Mouse (Mus musculus) MEL (cell line): ENCODE results near the gene Pla2g12a. TPM values are rescaled to one million over a fixed set of nuclear protein-coding genes. Genes with fewer than 3 reads are reported as not detected.

Source experiments
- DNase-seq: peaks from one replicate; pipeline ENCODE4 v3.0.0; 2011; ENCODE audit warnings: low read depth, low spot score
- H3K27ac ChIP-seq: 2 replicates; pipeline ENCODE4 v1.5.1; 2012; ENCODE audit warnings: low read depth, mild to moderate bottlenecking, control low read depth, low read length, moderate library complexity; ENCODE audit not compliant: control insufficient read depth
- H3K27me3 ChIP-seq, 2 experiments: fragments of 150-350 bp in 1 of 2; sonication (generic) in 1 of 2; 2 replicates each; pipeline ENCODE4 v1.6.1; 2012; ENCODE audit warnings: low read length in 2 of 2, mild to moderate bottlenecking in 2 of 2, improper control_type of control experiment in 1 of 2, moderate library complexity in 1 of 2; ENCODE audit not compliant: insufficient read depth in 2 of 2, control insufficient read depth in 1 of 2
- H3K36me3 ChIP-seq, 2 experiments: 2 replicates each; pipeline ENCODE4 v1.6.1; 2012 to 2014; ENCODE audit warnings: low read length in 2 of 2, improper control_type of control experiment in 1 of 2, inconsistent platforms in 1 of 2, mild to moderate bottlenecking in 1 of 2; ENCODE audit not compliant: insufficient read depth in 2 of 2, control insufficient read depth in 1 of 2
- H3K4me1 ChIP-seq, 2 experiments: fragments of 150-350 bp in 1 of 2; sonication (generic) in 1 of 2; 2 replicates each; pipeline ENCODE4 v1.6.1; 2012; ENCODE audit warnings: low read length in 2 of 2, improper control_type of control experiment in 1 of 2, mild to moderate bottlenecking in 1 of 2; ENCODE audit not compliant: insufficient read depth in 2 of 2, control insufficient read depth in 1 of 2
- H3K4me3 ChIP-seq, 2 experiments: fragments of 150-350 bp in 1 of 2; sonication (generic) in 1 of 2; 2 replicates each; pipeline ENCODE4 v1.5.1; 2012; ENCODE audit warnings: low read depth in 2 of 2, low read length in 2 of 2, mild to moderate bottlenecking in 2 of 2, moderate library complexity in 2 of 2, control low read depth in 1 of 2, improper control_type of control experiment in 1 of 2; ENCODE audit not compliant: control insufficient read depth in 1 of 2, insufficient read depth in 1 of 2
- H3K79me2 ChIP-seq: 2 replicates; pipeline ENCODE4 v1.6.1; 2012; ENCODE audit warnings: mild to moderate bottlenecking, low read length, moderate library complexity; ENCODE audit not compliant: control insufficient read depth, poor library complexity, insufficient read depth
- H3K9ac ChIP-seq: 2 replicates; pipeline ENCODE4 v1.6.1; 2012; ENCODE audit warnings: low read depth, mild to moderate bottlenecking, control low read depth, low read length, moderate library complexity; ENCODE audit not compliant: control insufficient read depth, poor library complexity, severe bottlenecking
- H3K9me3 ChIP-seq: fragments of 150-350 bp; sonication (generic); replicated peaks from 2 replicates; pipeline ENCODE4 v1.6.1; 2012; ENCODE audit warnings: mild to moderate bottlenecking, low read length, improper control_type of control experiment, moderate library complexity; ENCODE audit not compliant: insufficient read depth
- BHLHE40 ChIP-seq: IDR thresholded peaks from 2 replicates; pipeline ENCODE4 v1.6.1; 2012; ENCODE audit warnings: low read depth, mild to moderate bottlenecking, inconsistent platforms, low read length, improper control_type of control experiment, borderline replicate concordance
- E2F4 ChIP-seq: IDR thresholded peaks from 2 replicates; pipeline ENCODE4 v1.6.1; 2011; ENCODE audit warnings: low read depth, low read length, improper control_type of control experiment, borderline replicate concordance
- ELF1 ChIP-seq: IDR thresholded peaks from 2 replicates; pipeline ENCODE4 v1.6.1; 2014; ENCODE audit warnings: low read depth, mild to moderate bottlenecking, inconsistent platforms, low read length, improper control_type of control experiment, moderate library complexity
- EP300 ChIP-seq, 2 experiments: IDR thresholded peaks; 2 replicates each; pipeline ENCODE4 v1.6.1; 2011; ENCODE audit warnings: improper control_type of control experiment in 2 of 2, low read length in 2 of 2, low read depth in 1 of 2, mild to moderate bottlenecking in 1 of 2
- ETS1 ChIP-seq: IDR thresholded peaks from 2 replicates; pipeline ENCODE4 v1.6.1; 2012; ENCODE audit warnings: low read depth, mild to moderate bottlenecking, inconsistent platforms, low read length, improper control_type of control experiment, moderate library complexity
- GABPA ChIP-seq: IDR thresholded peaks from 2 replicates; pipeline ENCODE4 v1.6.1; 2012; ENCODE audit warnings: low read depth, mild to moderate bottlenecking, inconsistent platforms, low read length, improper control_type of control experiment, moderate library complexity
- KAT2A ChIP-seq: conservative IDR thresholded peaks from 2 replicates; pipeline ENCODE4 v1.6.1; 2012; ENCODE audit warnings: low read depth, low read length, improper control_type of control experiment, inconsistent platforms
- MAFK ChIP-seq: IDR thresholded peaks from 2 replicates; pipeline ENCODE4 v1.6.1; 2011; ENCODE audit warnings: low read depth, mild to moderate bottlenecking, low read length, improper control_type of control experiment, borderline replicate concordance
- MAX ChIP-seq: IDR thresholded peaks from 2 replicates; pipeline ENCODE4 v1.6.1; 2011; ENCODE audit warnings: low read length, improper control_type of control experiment
- MEF2A ChIP-seq: IDR thresholded peaks from 2 replicates; pipeline ENCODE4 v1.6.1; 2014; ENCODE audit warnings: low read depth, mild to moderate bottlenecking, inconsistent platforms, low read length, improper control_type of control experiment; ENCODE audit not compliant: poor library complexity, insufficient replicate concordance, severe bottlenecking; ENCODE audit errors: extremely low read depth
- MXI1 ChIP-seq: IDR thresholded peaks from 2 replicates; pipeline ENCODE4 v1.6.1; 2011; ENCODE audit warnings: mild to moderate bottlenecking, low read depth, low read length, improper control_type of control experiment
- MYB ChIP-seq: IDR thresholded peaks from 2 replicates; pipeline ENCODE4 v1.6.1; 2011; ENCODE audit warnings: mild to moderate bottlenecking, low read depth, low read length, improper control_type of control experiment
- NELFE ChIP-seq: IDR thresholded peaks from 2 replicates; pipeline ENCODE4 v1.6.1; 2011; ENCODE audit warnings: low read depth, low read length, improper control_type of control experiment
- NRF1 ChIP-seq: IDR thresholded peaks from 2 replicates; pipeline ENCODE4 v1.6.1; 2014; ENCODE audit warnings: low read depth, mild to moderate bottlenecking, inconsistent platforms, low read length, improper control_type of control experiment, moderate library complexity; ENCODE audit not compliant: poor library complexity, insufficient read depth, severe bottlenecking
- POLR2A ChIP-seq, 2 experiments: IDR thresholded peaks; 2 replicates each; pipeline ENCODE4 v1.6.1; 2011 to 2012; ENCODE audit warnings: low read length in 2 of 2, mild to moderate bottlenecking in 2 of 2, control low read depth in 1 of 2, improper control_type of control experiment in 1 of 2, low read depth in 1 of 2, moderate library complexity in 1 of 2; ENCODE audit not compliant: control insufficient read depth in 1 of 2, insufficient read depth in 1 of 2, poor library complexity in 1 of 2
- POLR2AphosphoS2 ChIP-seq: IDR thresholded peaks from 2 replicates; pipeline ENCODE4 v1.6.1; 2011; ENCODE audit warnings: low read length, improper control_type of control experiment
- POLR2AphosphoS5 ChIP-seq: IDR thresholded peaks from 2 replicates; pipeline ENCODE4 v1.6.1; 2012; ENCODE audit warnings: low read depth, borderline replicate concordance, mild to moderate bottlenecking, inconsistent platforms, low read length, moderate library complexity, mixed read lengths
- RAD21 ChIP-seq: IDR thresholded peaks from 2 replicates; pipeline ENCODE4 v1.6.1; 2011; ENCODE audit warnings: mild to moderate bottlenecking, low read depth, low read length, improper control_type of control experiment
- SIN3A ChIP-seq: IDR thresholded peaks from 2 replicates; pipeline ENCODE4 v1.6.1; 2012; ENCODE audit warnings: low read length, improper control_type of control experiment, inconsistent platforms
- SMC3 ChIP-seq: IDR thresholded peaks from 2 replicates; pipeline ENCODE4 v1.6.1; 2011; ENCODE audit warnings: low read depth, low read length, improper control_type of control experiment
- TAL1 ChIP-seq: IDR thresholded peaks from 2 replicates; pipeline ENCODE4 v1.6.1; 2012; ENCODE audit warnings: mild to moderate bottlenecking, inconsistent platforms, low read length, moderate library complexity, mixed read lengths
- TBP ChIP-seq: IDR thresholded peaks from 2 replicates; pipeline ENCODE4 v1.8.0; 2011; ENCODE audit warnings: low read depth, low read length, improper control_type of control experiment
- UBTF ChIP-seq: IDR thresholded peaks from 2 replicates; pipeline ENCODE4 v1.6.1; 2012; ENCODE audit warnings: low read depth, mild to moderate bottlenecking, inconsistent platforms, low read length, improper control_type of control experiment, moderate library complexity, borderline replicate concordance; ENCODE audit not compliant: insufficient read depth
- ZKSCAN1 ChIP-seq: IDR thresholded peaks from 2 replicates; pipeline ENCODE4 v1.6.1; 2012; ENCODE audit warnings: low read depth, mild to moderate bottlenecking, inconsistent platforms, low read length, improper control_type of control experiment, moderate library complexity
- ZMIZ1 ChIP-seq: IDR thresholded peaks from 2 replicates; pipeline ENCODE4 v1.6.1; 2012; ENCODE audit warnings: low read depth, mild to moderate bottlenecking, inconsistent platforms, low read length, improper control_type of control experiment, moderate library complexity
- ZNF384 ChIP-seq: IDR thresholded peaks from 2 replicates; pipeline ENCODE4 v1.6.1; 2012; ENCODE audit warnings: low read depth, mild to moderate bottlenecking, inconsistent platforms, low read length, improper control_type of control experiment
- polyA plus RNA-seq, 2 experiments: library from polyadenylated mRNA; stranded (reverse) in 1 of 2; unstranded in 1 of 2; fragments of >175 nt in 1 of 2; fragments of >200 nt in 1 of 2; gene quantifications; 2 replicates each; pipeline versions ENCODE4 v1.2.1 to v1.2.4; 2012; ENCODE audit warnings: low replicate concordance in 2 of 2, low read depth in 1 of 2; ENCODE audit not compliant: insufficient read length in 2 of 2, insufficient read depth in 1 of 2, missing spikeins in 1 of 2
- total RNA-seq: library from RNA; depleted of rRNA; stranded (reverse); fragments of 300-350 nt; gene quantifications from 2 replicates; pipeline ENCODE4 v1.2.3, GENCODE M21; 2012

Pla2g12a gene
- total and polyA plus RNA-seq, 3 experiments, result 89.8 to 251 (median 93.5) TPM

DNA sequence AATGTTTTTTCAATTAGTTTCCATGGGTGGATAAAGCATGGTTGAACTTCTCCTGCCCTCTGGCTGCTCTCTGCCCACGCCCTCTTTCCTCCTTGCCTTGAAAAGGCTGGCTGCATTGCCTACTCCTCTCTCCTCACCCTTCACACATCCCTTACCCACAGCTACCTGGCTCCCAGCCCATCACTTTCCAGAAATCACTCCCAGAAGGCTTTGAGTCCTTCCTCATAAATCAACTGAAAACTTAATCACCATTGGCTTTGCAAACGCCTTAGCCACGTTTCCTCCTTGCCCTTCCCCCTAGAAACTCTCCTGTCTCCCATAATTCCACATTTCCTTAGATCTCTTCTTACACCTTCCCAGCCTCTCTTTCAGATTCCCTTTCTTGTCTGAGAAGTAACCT, 59.4 kb downstream of the Pla2g12a start:
- H3K27ac ChIP-seq, result no peak overlapping the region
- no peak overlapping the region for H3K9ac ChIP-seq
- no peak for DNase-seq
- H3K9me3 ChIP-seq, result no peaks in the 10 kb centered on the region
- no peaks in the 10 kb centered on the region for H3K27me3 ChIP-seq
- no peaks in the 10 kb centered on the region for H3K36me3 ChIP-seq
- no peaks in the 10 kb centered on the region for H3K4me1 ChIP-seq
- no peaks in the 10 kb centered on the region for H3K79me2 ChIP-seq
- H3K4me3 ChIP-seq, result no peak overlapping the region
- no peak for TF ChIP-seq KAT2A
- TF ChIP-seq SMC3, result no peak
- no peak for TF ChIP-seq MEF2A
- TF ChIP-seq BHLHE40, result no peak
- no peak for TF ChIP-seq ZNF384
- no peak for TF ChIP-seq TAL1
- no peak for TF ChIP-seq TBP
- no peak for TF ChIP-seq NELFE
- TF ChIP-seq NRF1, result no peak
- no peak for TF ChIP-seq MXI1
- TF ChIP-seq POLR2A (IDR thresholded peaks at IDR 0.05; ENCODE audit: control insufficient read depth in 1 of 2, insufficient read depth in 1 of 2, low read depth in 1 of 2, low read length in 2 of 2, poor library complexity in 1 of 2), result no peak
- no peak for TF ChIP-seq MAX
- TF ChIP-seq ZMIZ1, result no peak
- no peak for TF ChIP-seq EP300 (IDR thresholded peaks at IDR 0.05; ENCODE audit: low read depth in 1 of 2, low read length in 2 of 2)
- TF ChIP-seq RAD21, result no peak
- no peak for TF ChIP-seq E2F4
- no peak for TF ChIP-seq POLR2AphosphoS5
- no peak for TF ChIP-seq SIN3A
- TF ChIP-seq ZKSCAN1, result no peak
- no peak for TF ChIP-seq UBTF

DNA sequence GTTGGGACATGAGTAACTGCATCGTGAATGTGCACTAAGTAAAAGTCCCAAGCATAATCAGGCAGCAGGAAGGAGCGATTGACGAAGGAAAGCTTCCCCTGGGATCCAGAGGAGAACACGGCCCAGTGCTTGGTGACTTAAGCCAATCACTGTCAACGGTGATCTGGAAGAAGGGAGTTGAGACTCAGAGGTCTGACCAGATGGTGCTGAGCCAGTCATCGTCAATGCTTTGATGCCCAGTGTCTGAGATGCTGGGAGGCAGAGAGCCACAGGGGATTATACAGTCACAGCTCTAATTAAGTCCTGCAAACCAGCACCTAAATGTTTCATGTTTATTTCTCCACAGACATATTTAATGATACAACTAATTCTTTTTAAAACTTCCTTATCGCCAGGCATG, 60.7 kb downstream of the Pla2g12a start:
- Histone ChIP-seq H3K27me3 (no peaks in the 10 kb centered on the region), H3K9ac (no peak overlapping the region), H3K36me3 (peaks cover 0 to 4% of the 10 kb centered on the region in 2 experiments; a peak in 1 of 4 replicates), H3K79me2 (no peaks in the 10 kb centered on the region), H3K4me1 (no peaks in the 10 kb centered on the region; a peak in 1 of 4 replicates), H3K9me3 (no peaks in the 10 kb centered on the region), H3K4me3 (no peak overlapping the region), H3K27ac (no peak overlapping the region)
- no peak for DNase-seq
- TF ChIP-seq MAFK (no peak), POLR2AphosphoS2 (no peak), ETS1 (no peak), MEF2A (no peak), ELF1 (no peak), SMC3 (no peak), GABPA (no peak), MXI1 (no peak), EP300 (IDR thresholded peaks at IDR 0.05; ENCODE audit: low read depth in 1 of 2, low read length in 2 of 2) (no peak), TAL1 (no peak), MYB (no peak), E2F4 (no peak)
